Comparison of ENCODE assay signal across 31 mouse cellular contexts in the genomic region with DNA sequence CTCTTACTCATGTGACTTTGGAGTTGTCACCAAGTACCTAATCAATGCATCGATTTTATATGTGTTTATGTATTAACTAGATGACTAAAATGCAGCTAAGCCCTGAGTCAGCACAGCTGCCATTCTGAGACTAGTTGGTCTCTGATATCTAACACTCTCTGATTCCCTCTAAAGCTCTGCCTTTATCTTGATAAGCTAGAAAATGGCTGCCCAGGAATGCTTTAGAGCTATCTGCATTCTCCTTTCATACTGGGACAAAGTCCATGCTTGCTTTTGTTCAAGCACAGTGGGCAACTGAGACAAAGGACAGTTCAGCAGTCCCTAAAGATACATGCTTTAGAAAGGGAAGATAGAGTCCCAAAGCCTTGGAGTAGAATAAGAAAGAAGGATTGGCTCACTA. TPM values are rescaled to one million over a fixed set of nuclear protein-coding genes. Genes with fewer than 3 reads are reported as not detected.
A peak's percentile ranks its signal among the peaks of the same experiment; 100 is the strongest.
DNase-seq lines count a peak whose midpoint lies in the region; ATAC-seq and TF ChIP-seq lines count a peak whose summit lies in the region.
"Had no signal": no experiment of that assay in that cellular context is flagged by ENCODE, and none has a peak within 500 bp of the region (broad histone marks: within the 10 kb centered on the region; RNA-seq: fewer than 3 reads in every experiment).

No protein-coding gene starts in this region.

- H3K36me3 ChIP-seq in liver, adult 2 months (ENCODE audit: control insufficient read depth, insufficient read depth, low read length) = peaks cover 54% of the 10 kb centered on the region
- H3K36me3 ChIP-seq in liver, embryonic 12.5 days = peaks cover 6% of the 10 kb centered on the region; the same call in 1 of the 2 replicates
- H3K36me3 ChIP-seq in MEL (ENCODE audit: control insufficient read depth in 1 of 2, insufficient read depth in 2 of 2, low read length in 2 of 2) = peaks cover 0 to 26% of the 10 kb centered on the region in 2 experiments; a peak in 2 of 4 replicates
- H3K36me3 ChIP-seq: forebrain, embryonic 10.5 days; G1E; heart, embryonic 12.5 days; heart, embryonic 15.5 days had no signal

- no peak overlapping the region for H3K9ac ChIP-seq in liver, adult 2 months (ENCODE audit: low read depth, low read length)
- H3K9ac ChIP-seq in liver, embryonic 12.5 days = no peak overlapping the region
- H3K9ac ChIP-seq in MEL (ENCODE audit: control insufficient read depth, low read depth, low read length, poor library complexity, severe bottlenecking) = no peak overlapping the region
- H3K9ac ChIP-seq: forebrain, postnatal 0 days; heart, embryonic 12.5 days; heart, embryonic 15.5 days; hindbrain, embryonic 13.5 days had no signal

- H3K4me1 ChIP-seq in liver, adult 2 months (ENCODE audit: control insufficient read depth, insufficient read depth, low read length) = peaks cover 15% of the 10 kb centered on the region
- no peaks in the 10 kb centered on the region for H3K4me1 ChIP-seq in liver, embryonic 12.5 days
- H3K4me1 ChIP-seq in MEL (ENCODE audit: control insufficient read depth in 1 of 2, insufficient read depth in 2 of 2, low read length in 2 of 2) = peaks cover 16 to 22% of the 10 kb centered on the region in 2 experiments
- H3K4me1 ChIP-seq: forebrain, embryonic 10.5 days; heart, embryonic 12.5 days; heart, embryonic 15.5 days; hindbrain, embryonic 10.5 days; hindbrain, embryonic 13.5 days had no signal

- H3K4me2 ChIP-seq in liver, embryonic 12.5 days = no peak overlapping the region
- H3K4me2 ChIP-seq: heart, embryonic 12.5 days; heart, embryonic 15.5 days; hindbrain, embryonic 13.5 days had no signal

- TF ChIP-seq POLR2A in liver, adult 2 months (IDR thresholded peaks at IDR 0.05; ENCODE audit: extremely low read depth, insufficient read depth, low read length) = no peak
- no peak for TF ChIP-seq POLR2A in MEL (IDR thresholded peaks at IDR 0.05; ENCODE audit: control insufficient read depth in 1 of 2, insufficient read depth in 1 of 2, low read depth in 1 of 2, low read length in 2 of 2, poor library complexity in 1 of 2)

- no peak for ATAC-seq in liver, embryonic 12.5 days
- ATAC-seq: forebrain, embryonic 14.5 days; forebrain, postnatal 0 days; hindbrain, embryonic 16.5 days had no signal

- DNase-seq in liver, adult 2 months (ENCODE audit: extremely low read depth, low read depth, low spot score) = peak; percentile 59
- DNase-seq in MEL (ENCODE audit: low read depth, low spot score) = peak; percentile 12
- DNase-seq in ZHBTc4 (ENCODE audit: low read depth, low spot score) = peak; percentile 24
- DNase-seq in heart, adult 18-20 months = no peak
- DNase-seq in lung, postnatal 36 days = no peak
- DNase-seq: adrenal gland, postnatal 10 days; adrenal gland, postnatal 36 days; B cell, adult 2 months; cerebellum, adult 18-20 months; cerebellum, adult 9-10 months; cerebellum, postnatal 14 days; forebrain, postnatal 0 days; gastrocnemius, adult 2 months; gastrocnemius, postnatal 14 days; heart, adult 11 months; heart, postnatal 10 days; heart, postnatal 36 days had no signal

- no peak for TF ChIP-seq RAD21 in MEL (IDR thresholded peaks at IDR 0.05; ENCODE audit: low read depth, low read length)

- no peaks in the 10 kb centered on the region for H3K79me2 ChIP-seq in liver, adult 2 months (ENCODE audit: control insufficient read depth, insufficient read depth, low read length)
- H3K79me2 ChIP-seq in MEL (ENCODE audit: control insufficient read depth, insufficient read depth, low read length, poor library complexity) = no peaks in the 10 kb centered on the region; the same call in 1 of the 2 replicates

- H3K4me3 ChIP-seq in liver, adult 2 months (ENCODE audit: insufficient read depth, low read depth, low read length) = no peak overlapping the region
- no peak overlapping the region for H3K4me3 ChIP-seq in liver, embryonic 12.5 days
- H3K4me3 ChIP-seq in MEL (ENCODE audit: control insufficient read depth in 1 of 2, insufficient read depth in 1 of 2, low read depth in 2 of 2, low read length in 2 of 2) = no peak overlapping the region
- H3K4me3 ChIP-seq: forebrain, embryonic 10.5 days; gastrocnemius, adult 2 months; heart, embryonic 12.5 days; heart, embryonic 15.5 days; hindbrain, embryonic 10.5 days; hindbrain, embryonic 13.5 days had no signal

- H3K9me3 ChIP-seq in liver, embryonic 12.5 days (replicated peaks) = no peaks in the 10 kb centered on the region
- no peaks in the 10 kb centered on the region for H3K9me3 ChIP-seq in MEL (replicated peaks; ENCODE audit: insufficient read depth, low read length)
- H3K9me3 ChIP-seq: forebrain, embryonic 10.5 days; heart, embryonic 12.5 days; heart, embryonic 15.5 days; hindbrain, embryonic 10.5 days; hindbrain, embryonic 13.5 days had no signal

- 0 out of 4 replicates have a peak, but pooled peaks of 1 of the 2 experiments have one; percentile 12 for TF ChIP-seq EP300 in MEL (IDR thresholded peaks at IDR 0.05; ENCODE audit: low read depth in 1 of 2, low read length in 2 of 2)

- H3K27ac ChIP-seq in liver, adult 2 months (replicated peaks; ENCODE audit: insufficient read depth, low read depth, low read length) = peak overlapping the region; percentile 83
- H3K27ac ChIP-seq in liver, embryonic 12.5 days = no peak overlapping the region
- H3K27ac ChIP-seq in MEL (ENCODE audit: control insufficient read depth, low read depth, low read length) = peak overlapping the region; percentile 56
- H3K27ac ChIP-seq: forebrain, embryonic 10.5 days; gastrocnemius, adult 2 months; heart, embryonic 15.5 days; hindbrain, embryonic 10.5 days; hindbrain, embryonic 13.5 days had no signal

- WGBS in liver, adult 2 months = 35% methylated on average over 1 of the region's 1 CpGs
- WGBS in liver, embryonic 12.5 days (ENCODE audit: insufficient replicate concordance) = 66% methylated on average over 1 of the region's 1 CpGs

- TF ChIP-seq CTCF in liver, adult 2 months (IDR thresholded peaks at IDR 0.05; ENCODE audit: low read depth, low read length) = no peak
- no peak for TF ChIP-seq CTCF in MEL (IDR thresholded peaks at IDR 0.05 in 2 of 3, conservative IDR thresholded peaks at IDR 0.05 in 1 of 3; ENCODE audit: control insufficient read depth in 1 of 3, insufficient read depth in 1 of 3, low read depth in 2 of 3, low read length in 3 of 3, poor library complexity in 1 of 3, severe bottlenecking in 1 of 3)

- H3K27me3 ChIP-seq in liver, adult 2 months (ENCODE audit: control insufficient read depth, insufficient read depth, low read length) = no peaks in the 10 kb centered on the region
- H3K27me3 ChIP-seq in liver, embryonic 12.5 days (replicated peaks) = no peaks in the 10 kb centered on the region
- no peaks in the 10 kb centered on the region for H3K27me3 ChIP-seq in MEL (ENCODE audit: control insufficient read depth in 1 of 2, insufficient read depth in 2 of 2, low read length in 2 of 2)
- H3K27me3 ChIP-seq: CH12.LX; heart, embryonic 12.5 days; heart, embryonic 15.5 days; hindbrain, embryonic 13.5 days had no signal

TF ChIP-seq in MEL, 35 proteins besides CTCF, POLR2A, EP300 and RAD21 (continues in another document):
- TF ChIP-seq MAFK (IDR thresholded peaks at IDR 0.05; ENCODE audit: borderline replicate concordance, low read depth, low read length) (0 out of 2 replicates have a peak, but pooled peaks have one; percentile 18), TCF12 (IDR thresholded peaks at IDR 0.05; ENCODE audit: low read depth, low read length) (no peak), GABPA (IDR thresholded peaks at IDR 0.05; ENCODE audit: low read depth, low read length) (no peak), ELF1 (IDR thresholded peaks at IDR 0.05; ENCODE audit: low read depth, low read length) (no peak), RCOR1 (IDR thresholded peaks at IDR 0.05; ENCODE audit: low read depth, low read length) (peak; percentile 57), KAT2A (conservative IDR thresholded peaks at IDR 0.05; ENCODE audit: low read depth, low read length) (no peak), ZC3H11A (IDR thresholded peaks at IDR 0.05; ENCODE audit: low read depth, low read length) (no peak), MXI1 (IDR thresholded peaks at IDR 0.05; ENCODE audit: low read depth, low read length) (no peak), SIN3A (IDR thresholded peaks at IDR 0.05; ENCODE audit: low read length) (no peak; the same call in 1 of the 2 replicates), POLR2AphosphoS2 (IDR thresholded peaks at IDR 0.05; ENCODE audit: low read length) (no peak), HCFC1 (IDR thresholded peaks at IDR 0.05; ENCODE audit: low read depth, low read length) (no peak), GATA1 (IDR thresholded peaks at IDR 0.05; ENCODE audit: low read depth, low read length) (peak; percentile 57), MYC (IDR thresholded peaks at IDR 0.05; ENCODE audit: low read depth, low read length) (no peak), POLR2AphosphoS5 (IDR thresholded peaks at IDR 0.05; ENCODE audit: borderline replicate concordance, low read depth, low read length) (no peak), ETS1 (IDR thresholded peaks at IDR 0.05; ENCODE audit: low read depth, low read length) (0 out of 2 replicates have a peak, but pooled peaks have one; percentile 12), NRF1 (IDR thresholded peaks at IDR 0.05; ENCODE audit: insufficient read depth, low read depth, low read length, poor library complexity, severe bottlenecking) (no peak), CHD2 (IDR thresholded peaks at IDR 0.05; ENCODE audit: low read length) (no peak), NELFE (IDR thresholded peaks at IDR 0.05; ENCODE audit: low read depth, low read length) (no peak), ZNF384 (IDR thresholded peaks at IDR 0.05; ENCODE audit: low read depth, low read length) (no peak), USF2 (IDR thresholded peaks at IDR 0.05; ENCODE audit: borderline replicate concordance in 1 of 2, insufficient read depth in 1 of 2, low read depth in 1 of 2, low read length in 2 of 2) (no peak)

RNA-seq across cellular contexts. Expression of a gene that starts 16.1 kb away (rescaled TPM):
- 204 and 223 TPM in 2 replicates for total RNA-seq in liver, adult 2 months (2014; rRNA removed)
- polyA plus RNA-seq in liver, adult 2 months (2012; rRNA removed) = 74.7 and 83.9 TPM in 2 replicates
- 24.0 and 26.4 TPM in 2 replicates for polyA plus RNA-seq in liver, embryonic 12.5 days (2016; fragmentation: Nextera tagmentation; extraction: Ambion mirVana)
- 0.12 and 0.13 TPM in 2 replicates for total RNA-seq in MEL (2012; rRNA removed)
- under 1 TPM in 1 of 2 experiments, not detected in 1; 0.07 TPM for polyA plus RNA-seq in MEL (2012; ENCODE audit: insufficient read depth in 1 of 2, insufficient read length in 2 of 2, low read depth in 1 of 2, low replicate concordance in 2 of 2, missing spikeins in 1 of 2)
- under 1 TPM in 1 of 2 experiments, not detected in 1; 0.26 TPM for total RNA-seq in heart, adult 18-20 months (2021)
- total RNA-seq: adrenal gland, adult 18-20 months; CH12.LX; forebrain, postnatal 0 days; gastrocnemius, adult 2 months; gastrocnemius, postnatal 14 days; heart, postnatal 10 days; heart, postnatal 36 days had no signal
- polyA plus RNA-seq: embryonic facial prominence, embryonic 14.5 days; forebrain, embryonic 10.5 days; G1E; heart, embryonic 15.5 days; hindbrain, embryonic 10.5 days; hindbrain, embryonic 13.5 days had no signal

RNA-seq across cellular contexts. Expression of a gene that starts 41.9 kb away (rescaled TPM):
- 256 and 388 TPM in 2 replicates for total RNA-seq in liver, adult 2 months (2014; rRNA removed)
- polyA plus RNA-seq in liver, adult 2 months (2012; rRNA removed) = 227 and 246 TPM in 2 replicates
- 1,015 and 1,058 TPM in 2 replicates for polyA plus RNA-seq in liver, embryonic 12.5 days (2016; fragmentation: Nextera tagmentation; extraction: Ambion mirVana)
- not detected in 2 replicates for total RNA-seq in MEL (2012; rRNA removed)
- not detected for polyA plus RNA-seq in MEL (2012; ENCODE audit: insufficient read depth in 1 of 2, insufficient read length in 2 of 2, low read depth in 1 of 2, low replicate concordance in 2 of 2, missing spikeins in 1 of 2)
- not detected for total RNA-seq in heart, adult 18-20 months (2021)
- total RNA-seq: CH12.LX; forebrain, postnatal 0 days; G1E; gastrocnemius, adult 2 months; gastrocnemius, postnatal 14 days; gastrocnemius, postnatal 4 days; heart, postnatal 10 days; heart, postnatal 36 days had no signal
- polyA plus RNA-seq: forebrain, embryonic 10.5 days; forebrain, embryonic 14.5 days; forebrain, postnatal 0 days; frontal cortex, adult 2 months; G1E; hindbrain, embryonic 10.5 days; hindbrain, embryonic 13.5 days; hindbrain, embryonic 16.5 days had no signal

Comparison
In these comparisons a context has a peak if more than half of its experiments do, and no peak if none do; other contexts are left out.
1. DNase-seq: peak in liver, adult 2 months (single experiment), MEL (single experiment) and ZHBTc4 (single experiment); none in heart, adult 18-20 months (0 of 2) and lung, postnatal 36 days (single experiment).
2. RNA of a gene that starts 16.1 kb away (total RNA-seq): 204 to 223 TPM in liver, adult 2 months; 0.26 TPM in heart, adult 18-20 months and 0.12 to 0.13 TPM in MEL; every median in the first group is over 100 times any median in the second.
3. RNA of a gene that starts 41.9 kb away (total RNA-seq): 256 to 388 TPM in liver, adult 2 months; not detected in MEL and not detected in heart, adult 18-20 months; every median in the first group is over 100 times any median in the second.